Mouse (Mus musculus) erythroblast, embryonic 14.5 days (primary cell): ENCODE data around the gene Galr2.

ENCODE experiments used
- GATA1 ChIP-seq: IDR thresholded peaks from 2 replicates; pipeline ENCODE4 v1.6.1; 2012; ENCODE audit warnings: low read length, inconsistent platforms, mixed read lengths
- TAL1 ChIP-seq: IDR thresholded peaks from 3 replicates; pipeline ENCODE4 v1.6.1; 2012; ENCODE audit warnings: low read length, inconsistent platforms, mixed read lengths

DNA sequence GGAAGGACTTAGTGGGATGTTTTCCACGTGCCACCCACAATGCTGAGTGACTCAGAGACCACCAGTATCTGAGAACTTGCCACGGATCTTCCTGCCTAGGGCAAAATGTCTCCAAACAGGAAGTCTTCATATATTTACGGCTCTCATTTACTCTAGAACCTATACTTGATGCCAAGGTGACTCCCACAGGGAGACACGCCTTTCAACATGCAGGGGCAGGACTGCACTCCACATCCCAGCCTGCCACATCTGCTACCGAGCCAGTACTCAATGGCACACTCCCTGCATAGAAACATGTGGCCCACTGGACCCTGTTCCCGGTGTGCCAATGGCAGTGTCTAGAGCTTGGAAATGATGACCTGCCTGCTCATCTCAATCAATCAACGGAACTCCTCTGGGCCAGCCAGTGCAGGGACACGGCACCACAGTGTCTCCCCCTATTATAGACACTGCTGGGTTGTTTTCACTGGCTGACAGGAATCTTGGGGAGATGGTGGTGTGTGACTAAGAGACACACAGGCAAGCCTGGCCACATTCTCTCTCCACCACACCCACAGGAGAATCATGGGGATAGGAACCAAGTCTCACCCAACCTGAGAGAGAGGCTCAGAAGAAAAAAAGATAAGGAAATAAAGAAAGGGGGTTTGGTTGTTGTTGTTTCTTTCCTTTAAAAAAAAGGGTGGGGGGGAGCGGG, 24.6 kb upstream of the Galr2 start:
- TF ChIP-seq GATA1 (no peak), TAL1 (no peak)
